Mouse (Mus musculus) embryonic facial prominence, embryonic 12.5 days (tissue): ENCODE results near the gene Hdgfl3. TPM values are rescaled to one million over a fixed set of nuclear protein-coding genes. Genes with fewer than 3 reads are reported as not detected.
A peak's percentile ranks its signal among the peaks of the same experiment; 100 is the strongest.

ENCODE experiments used
- ATAC-seq: fragments of 200-750 bp; cut with Nextera tagmentation; 2 replicates; pipeline ENCODE4 v1.8.0; 2017; ENCODE audit not compliant: insufficient number of reproducible peaks, insufficient read depth, low FRiP score, low TSS enrichment
- H3K27ac ChIP-seq: fragments of 300-500 bp; sonication (generic); 2 replicates; pipeline ENCODE4 v1.5.1; 2016; ENCODE audit warnings: mild to moderate bottlenecking
- H3K27me3 ChIP-seq: fragments of 300-500 bp; sonication (generic); 2 replicates; pipeline ENCODE4 v1.6.1; 2016; ENCODE audit warnings: mild to moderate bottlenecking, moderate library complexity
- H3K36me3 ChIP-seq: fragments of 300-500 bp; sonication (generic); 2 replicates; pipeline ENCODE4 v1.6.1; 2016; ENCODE audit warnings: mild to moderate bottlenecking
- H3K4me1 ChIP-seq: fragments of 300-500 bp; sonication (generic); 2 replicates; pipeline ENCODE4 v1.6.1; 2016
- H3K4me2 ChIP-seq: fragments of 300-500 bp; sonication (generic); replicated peaks from 2 replicates; pipeline ENCODE4 v1.6.1; 2016; ENCODE audit warnings: mild to moderate bottlenecking, moderate library complexity
- H3K4me3 ChIP-seq: fragments of 300-500 bp; sonication (generic); 2 replicates; pipeline ENCODE4 v1.5.1; 2016; ENCODE audit warnings: mild to moderate bottlenecking
- H3K9ac ChIP-seq: fragments of 300-500 bp; sonication (generic); 2 replicates; pipeline ENCODE4 v1.6.1; 2016; ENCODE audit warnings: mild to moderate bottlenecking, moderate library complexity
- H3K9me3 ChIP-seq: fragments of 300-500 bp; sonication (generic); 2 replicates; pipeline ENCODE4 v1.6.1; 2016; ENCODE audit warnings: mild to moderate bottlenecking, moderate library complexity
- WGBS: fragments of 180-500 bp; shearing (Covaris S2); methylation state at CpG from one replicate; pipeline ENCODE4 v1.1.7; 2016; 5-methylcytosine and 5-hydroxymethylcytosine counted together
- polyA plus RNA-seq: library from polyadenylated mRNA; unstranded; fragments of >200 nt; fragmentation: Nextera tagmentation; extraction: Ambion mirVana; gene quantifications from 2 replicates; pipeline ENCODE4 v1.2.1, GENCODE M21; 2016

The Hdgfl3 gene
- polyA plus RNA-seq, 1 experiment from 2014 or later = 35.7 TPM

GRCm38 (mm10) chr7:81899361-81899760, 34.9 kb downstream of the Hdgfl3 start:
- Histone ChIP-seq H3K9ac (no peak overlapping the region), H3K4me2 (no peak overlapping the region), H3K36me3 (peaks cover 13% of the 10 kb centered on the region; the same call in 1 of the 2 replicates), H3K27me3 (no peaks in the 10 kb centered on the region), H3K9me3 (no peaks in the 10 kb centered on the region), H3K4me3 (no peak overlapping the region), H3K4me1 (no peaks in the 10 kb centered on the region; the same call in 1 of the 2 replicates), H3K27ac (no peak overlapping the region)
- WGBS = 70% methylated on average over 11 of the region's 11 CpGs
- ATAC-seq = 0 out of 2 replicates have a peak, but pooled peaks have one; percentile 22

- no peaks in the 10 kb centered on the region for H3K4me1 ChIP-seq
- 82% methylated on average over 4 of the region's 4 CpGs for WGBS
- ATAC-seq = no peak
- H3K27me3 ChIP-seq = no peaks in the 10 kb centered on the region
- H3K9me3 ChIP-seq = no peaks in the 10 kb centered on the region
- H3K9ac ChIP-seq = no peak overlapping the region
- H3K4me2 ChIP-seq = no peak overlapping the region
- no peak overlapping the region for H3K4me3 ChIP-seq
- H3K36me3 ChIP-seq = peaks cover 9% of the 10 kb centered on the region
- no peak overlapping the region for H3K27ac ChIP-seq
These were observed 49.1 kb downstream of the Hdgfl3 start for GRCm38 (mm10) chr7:81885128-81885527.

DNA sequence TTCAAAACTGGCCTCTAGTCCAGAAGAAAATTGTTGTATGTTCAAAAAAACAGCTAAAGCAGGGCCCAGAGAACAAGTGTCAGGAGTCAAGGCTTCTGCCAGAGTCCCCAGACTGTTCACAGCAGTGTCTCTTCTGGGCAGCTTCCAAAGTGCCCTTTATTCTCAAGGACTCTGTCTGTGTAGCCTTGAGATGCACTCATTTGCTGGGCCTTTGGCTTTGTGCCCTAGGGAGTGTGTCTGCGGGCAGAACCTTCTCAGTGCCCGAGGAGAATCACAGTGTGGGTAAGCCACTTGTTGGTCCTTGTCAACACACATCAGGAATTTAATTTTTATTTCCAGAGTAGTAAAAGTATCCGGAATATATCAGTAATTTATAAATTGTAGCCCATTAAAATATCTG, 52.7 kb downstream of the Hdgfl3 start:
- Histone ChIP-seq H3K9ac (no peak overlapping the region), H3K27me3 (no peaks in the 10 kb centered on the region), H3K4me3 (no peak overlapping the region), H3K4me2 (no peak overlapping the region), H3K9me3 (no peaks in the 10 kb centered on the region), H3K36me3 (peaks cover 3% of the 10 kb centered on the region; the same call in 1 of the 2 replicates), H3K27ac (no peak overlapping the region), H3K4me1 (no peaks in the 10 kb centered on the region)
- WGBS = 85% methylated on average over 3 of the region's 3 CpGs
- ATAC-seq = no peak

DNA sequence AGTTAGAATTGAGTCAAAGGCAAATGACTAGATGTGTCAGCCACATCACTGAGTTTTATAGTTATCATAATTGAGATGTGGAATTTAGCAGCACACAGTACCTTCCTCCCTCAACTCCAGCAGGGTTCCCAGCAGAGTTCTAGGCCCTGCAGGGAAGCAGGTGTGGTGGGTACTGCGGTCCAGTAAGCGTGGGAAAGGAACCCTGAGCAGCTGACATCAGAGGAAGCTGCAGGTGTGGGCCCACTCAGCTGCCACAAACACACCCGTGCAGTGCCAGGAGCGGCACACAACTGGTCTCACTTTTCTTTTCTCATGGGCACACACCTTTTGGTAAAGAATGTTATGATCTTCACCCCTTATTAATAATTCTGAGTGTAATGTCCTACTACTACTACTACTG, 53.5 kb downstream of the Hdgfl3 start:
- peaks cover 3% of the 10 kb centered on the region; the same call in 1 of the 2 replicates for H3K36me3 ChIP-seq
- no peaks in the 10 kb centered on the region for H3K4me1 ChIP-seq
- H3K4me3 ChIP-seq = no peak overlapping the region
- WGBS = 92% methylated on average over 4 of the region's 4 CpGs
- no peak overlapping the region for H3K9ac ChIP-seq
- no peak overlapping the region for H3K27ac ChIP-seq
- ATAC-seq = no peak
- no peaks in the 10 kb centered on the region for H3K27me3 ChIP-seq
- no peaks in the 10 kb centered on the region for H3K9me3 ChIP-seq
- no peak overlapping the region for H3K4me2 ChIP-seq

GRCm38 (mm10) chr7:81880286-81880685, 54.0 kb downstream of the Hdgfl3 start:
- ATAC-seq = no peak
- no peak overlapping the region for H3K4me3 ChIP-seq
- H3K27ac ChIP-seq = no peak overlapping the region
- H3K9ac ChIP-seq = no peak overlapping the region
- 87% methylated on average over 5 of the region's 5 CpGs for WGBS
- H3K27me3 ChIP-seq = no peaks in the 10 kb centered on the region
- no peaks in the 10 kb centered on the region for H3K4me1 ChIP-seq
- H3K9me3 ChIP-seq = no peaks in the 10 kb centered on the region
- no peak overlapping the region for H3K4me2 ChIP-seq
- peaks cover 3% of the 10 kb centered on the region; the same call in 1 of the 2 replicates for H3K36me3 ChIP-seq

DNA sequence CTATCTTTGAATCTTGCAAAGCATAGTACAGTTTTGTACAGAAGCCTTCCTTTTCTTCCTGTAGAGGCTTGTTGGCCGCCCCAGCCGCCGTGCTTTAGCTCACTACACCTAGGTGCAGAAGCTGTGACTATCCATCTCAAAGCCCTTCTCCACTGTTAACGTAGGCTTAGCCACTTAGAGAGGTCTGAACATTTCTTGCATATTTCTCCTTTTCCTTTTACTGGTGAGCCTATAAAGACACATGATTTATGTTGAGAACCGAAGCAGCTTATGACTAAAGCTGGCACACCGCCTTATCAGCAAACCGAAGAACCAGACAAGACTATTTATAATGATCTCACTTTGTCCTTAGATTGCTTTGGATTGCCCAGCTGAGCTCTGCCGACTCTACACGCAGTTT, 58.9 kb downstream of the Hdgfl3 start:
- Histone ChIP-seq H3K27me3 (no peaks in the 10 kb centered on the region), H3K9me3 (no peaks in the 10 kb centered on the region), H3K4me1 (no peaks in the 10 kb centered on the region), H3K27ac (no peak overlapping the region), H3K4me2 (no peak overlapping the region), H3K36me3 (no peaks in the 10 kb centered on the region), H3K4me3 (no peak overlapping the region), H3K9ac (no peak overlapping the region)
- no peak for ATAC-seq
- WGBS = 85% methylated on average over 9 of the region's 9 CpGs

DNA sequence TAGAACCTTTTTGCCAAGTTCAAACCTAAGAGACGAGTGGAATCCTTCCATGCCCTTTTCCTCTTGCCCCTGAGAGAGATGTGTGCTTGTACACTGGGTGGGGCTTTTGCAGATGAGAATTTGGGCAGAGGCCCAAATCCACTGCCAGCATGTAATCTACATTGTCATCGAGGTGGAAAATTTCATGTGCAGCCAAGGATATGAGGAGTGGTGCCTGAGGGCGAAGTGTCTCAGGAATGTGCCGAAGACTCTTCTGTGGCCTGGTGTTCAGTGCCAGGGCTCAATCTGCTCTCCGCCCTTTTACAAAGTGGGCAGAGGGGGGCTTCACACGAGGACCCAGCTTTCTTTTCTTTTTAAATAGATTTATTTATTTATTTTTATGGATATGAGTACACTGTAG, 59.6 kb downstream of the Hdgfl3 start:
- no peak overlapping the region for H3K4me2 ChIP-seq
- no peak overlapping the region for H3K4me3 ChIP-seq
- H3K36me3 ChIP-seq = no peaks in the 10 kb centered on the region
- H3K27ac ChIP-seq = no peak overlapping the region
- no peak for ATAC-seq
- no peaks in the 10 kb centered on the region for H3K9me3 ChIP-seq
- no peaks in the 10 kb centered on the region for H3K27me3 ChIP-seq
- H3K9ac ChIP-seq = no peak overlapping the region
- 66% methylated on average over 6 of the region's 6 CpGs for WGBS
- H3K4me1 ChIP-seq = no peaks in the 10 kb centered on the region

- no peak overlapping the region for H3K4me2 ChIP-seq
- no peaks in the 10 kb centered on the region for H3K4me1 ChIP-seq
- no peaks in the 10 kb centered on the region for H3K27me3 ChIP-seq
- H3K36me3 ChIP-seq = no peaks in the 10 kb centered on the region
- no peak overlapping the region for H3K4me3 ChIP-seq
- no peak overlapping the region for H3K27ac ChIP-seq
- no peak overlapping the region for H3K9ac ChIP-seq
- no peak for ATAC-seq
- H3K9me3 ChIP-seq = no peaks in the 10 kb centered on the region
- WGBS = 50% methylated on average over 1 of the region's 1 CpGs
These were observed 60.5 kb downstream of the Hdgfl3 start for GRCm38 (mm10) chr7:81873807-81874206.

- no peak for ATAC-seq
- Histone ChIP-seq H3K9me3 (no peaks in the 10 kb centered on the region), H3K4me3 (no peak overlapping the region), H3K36me3 (no peaks in the 10 kb centered on the region), H3K27me3 (no peaks in the 10 kb centered on the region), H3K4me1 (no peaks in the 10 kb centered on the region), H3K4me2 (no peak overlapping the region), H3K27ac (no peak overlapping the region), H3K9ac (no peak overlapping the region)
- 66% methylated on average over 13 of the region's 13 CpGs for WGBS
These were observed 61.7 kb downstream of the Hdgfl3 start for GRCm38 (mm10) chr7:81872493-81873013.

- Histone ChIP-seq H3K4me3 (no peak overlapping the region), H3K9me3 (no peaks in the 10 kb centered on the region), H3K27me3 (no peaks in the 10 kb centered on the region), H3K4me2 (no peak overlapping the region), H3K9ac (no peak overlapping the region), H3K36me3 (no peaks in the 10 kb centered on the region), H3K4me1 (no peaks in the 10 kb centered on the region), H3K27ac (no peak overlapping the region)
- 0 out of 2 replicates have a peak, but pooled peaks have one; percentile 42 for ATAC-seq
- WGBS = 30% methylated on average over 6 of the region's 6 CpGs
These were observed 66.1 kb downstream of the Hdgfl3 start for GRCm38 (mm10) chr7:81868158-81868557.

GRCm38 (mm10) chr7:81867231-81867930, 66.9 kb downstream of the Hdgfl3 start:
- H3K9me3 ChIP-seq = no peaks in the 10 kb centered on the region
- H3K36me3 ChIP-seq = no peaks in the 10 kb centered on the region
- no peaks in the 10 kb centered on the region for H3K4me1 ChIP-seq
- no peaks in the 10 kb centered on the region for H3K27me3 ChIP-seq
- H3K4me3 ChIP-seq = no peak overlapping the region
- WGBS = 87% methylated on average over 9 of the region's 9 CpGs
- H3K9ac ChIP-seq = no peak overlapping the region
- H3K27ac ChIP-seq = no peak overlapping the region
- H3K4me2 ChIP-seq = no peak overlapping the region
- ATAC-seq = no peak

DNA sequence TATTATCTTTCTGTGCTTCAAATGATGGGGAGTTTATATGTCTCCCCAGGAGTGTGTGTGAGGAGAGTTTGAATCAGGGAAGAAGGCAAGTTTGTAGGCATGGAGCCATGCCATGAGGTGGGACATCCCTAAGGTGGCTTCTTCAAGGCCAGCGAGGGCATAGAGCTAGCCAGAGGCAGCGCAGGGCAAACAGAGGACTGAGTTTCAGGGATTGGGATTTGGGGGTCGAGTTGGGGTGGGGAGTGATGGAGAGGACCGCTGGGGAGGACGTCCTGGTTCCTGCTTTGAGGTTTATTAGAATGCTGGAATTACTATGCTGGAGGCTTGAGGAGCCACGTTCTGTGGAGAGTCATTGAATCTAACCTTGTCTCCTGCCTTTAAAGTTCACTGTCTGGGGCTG, 68.3 kb downstream of the Hdgfl3 start:
- Histone ChIP-seq H3K27ac (no peak overlapping the region), H3K4me1 (no peaks in the 10 kb centered on the region), H3K27me3 (peaks cover 13% of the 10 kb centered on the region), H3K4me3 (no peak overlapping the region), H3K36me3 (no peaks in the 10 kb centered on the region), H3K9ac (no peak overlapping the region), H3K4me2 (no peak overlapping the region), H3K9me3 (no peaks in the 10 kb centered on the region)
- 91% methylated on average over 6 of the region's 6 CpGs for WGBS
- ATAC-seq = no peak
